Mouse (Mus musculus): ENCODE results near the gene Nfic. TPM values are rescaled to one million over a fixed set of nuclear protein-coding genes. Genes with fewer than 3 reads are reported as not detected.
A peak's percentile ranks its signal among the peaks of the same experiment; 100 is the strongest.
"Not testable (repeated sequence)": the region's sequence is repeated elsewhere in the genome, so short reads cannot be mapped to it uniquely, and the experiment has no call there.

The Nfic gene
- polyA plus RNA-seq, 1 experiment, result 26.7 TPM

- WGBS, result 63% methylated on average over 6 of the region's 6 CpGs
- no peaks in the 10 kb centered on the region for H3K4me1 ChIP-seq (replicated peaks; ENCODE audit: control insufficient read depth, insufficient read depth, low read length)
- DNase-seq, result no peak
- no peak overlapping the region for H3K27ac ChIP-seq (ENCODE audit: control insufficient read depth, insufficient read depth, low read length)
- H3K27me3 ChIP-seq (ENCODE audit: control insufficient read depth, insufficient read depth, low read length), result peaks cover 11% of the 10 kb centered on the region; the same call in 1 of the 2 replicates
- no peak overlapping the region for H3K4me3 ChIP-seq (ENCODE audit: control insufficient read depth, insufficient read depth, low read length)
- TF ChIP-seq CTCF (IDR thresholded peaks at IDR 0.05; ENCODE audit: borderline replicate concordance, control insufficient read depth, extremely low read depth, insufficient read depth, low read length, poor library complexity), result no peak
- no peak for TF ChIP-seq POLR2A (IDR thresholded peaks at IDR 0.05; ENCODE audit: control insufficient read depth, extremely low read depth, insufficient read depth, low read length, poor library complexity)
- H3K36me3 ChIP-seq (ENCODE audit: control insufficient read depth, insufficient read depth, low read length), result no peaks in the 10 kb centered on the region
These were observed 4.1 kb downstream of the Nfic start for GRCm38 (mm10) chr10:81451365-81451745.

GRCm38 (mm10) chr10:81450641-81451364 is 4.6 kb downstream of the Nfic start:
- no peak for TF ChIP-seq POLR2A (IDR thresholded peaks at IDR 0.05; ENCODE audit: control insufficient read depth, extremely low read depth, insufficient read depth, low read length, poor library complexity)
- no peak for TF ChIP-seq CTCF (IDR thresholded peaks at IDR 0.05; ENCODE audit: borderline replicate concordance, control insufficient read depth, extremely low read depth, insufficient read depth, low read length, poor library complexity)
- WGBS, result 62% methylated on average over 9 of the region's 9 CpGs
- Histone ChIP-seq H3K27me3 (ENCODE audit: control insufficient read depth, insufficient read depth, low read length) (peaks cover 11% of the 10 kb centered on the region; the same call in 1 of the 2 replicates), H3K27ac (ENCODE audit: control insufficient read depth, insufficient read depth, low read length) (no peak overlapping the region), H3K4me1 (replicated peaks; ENCODE audit: control insufficient read depth, insufficient read depth, low read length) (no peaks in the 10 kb centered on the region), H3K4me3 (ENCODE audit: control insufficient read depth, insufficient read depth, low read length) (no peak overlapping the region), H3K36me3 (ENCODE audit: control insufficient read depth, insufficient read depth, low read length) (no peaks in the 10 kb centered on the region)
- DNase-seq, result no peak

- Histone ChIP-seq H3K36me3 (ENCODE audit: control insufficient read depth, insufficient read depth, low read length) (no peaks in the 10 kb centered on the region), H3K4me1 (replicated peaks; ENCODE audit: control insufficient read depth, insufficient read depth, low read length) (no peaks in the 10 kb centered on the region), H3K4me3 (ENCODE audit: control insufficient read depth, insufficient read depth, low read length) (no peak overlapping the region), H3K27me3 (ENCODE audit: control insufficient read depth, insufficient read depth, low read length) (peaks cover 11% of the 10 kb centered on the region; the same call in 1 of the 2 replicates), H3K27ac (ENCODE audit: control insufficient read depth, insufficient read depth, low read length) (no peak overlapping the region)
- peak; percentile 91 for TF ChIP-seq CTCF (IDR thresholded peaks at IDR 0.05; ENCODE audit: borderline replicate concordance, control insufficient read depth, extremely low read depth, insufficient read depth, low read length, poor library complexity)
- no peak for TF ChIP-seq POLR2A (IDR thresholded peaks at IDR 0.05; ENCODE audit: control insufficient read depth, extremely low read depth, insufficient read depth, low read length, poor library complexity)
- peak; percentile 78 for DNase-seq
- 1% methylated on average over 7 of the region's 7 CpGs for WGBS
These were observed 5.3 kb downstream of the Nfic start for GRCm38 (mm10) chr10:81450140-81450539.

- H3K27ac ChIP-seq (ENCODE audit: control insufficient read depth, insufficient read depth, low read length); H3K36me3 ChIP-seq (ENCODE audit: control insufficient read depth, insufficient read depth, low read length); H3K27me3 ChIP-seq (ENCODE audit: control insufficient read depth, insufficient read depth, low read length); H3K4me3 ChIP-seq (ENCODE audit: control insufficient read depth, insufficient read depth, low read length); H3K4me1 ChIP-seq (replicated peaks; ENCODE audit: control insufficient read depth, insufficient read depth, low read length); DNase-seq: not testable (repeated sequence)
- WGBS, result 24% methylated on average over 2 of the region's 2 CpGs
These were observed 9.9 kb downstream of the Nfic start for GRCm38 (mm10) chr10:81445516-81445915.

DNA sequence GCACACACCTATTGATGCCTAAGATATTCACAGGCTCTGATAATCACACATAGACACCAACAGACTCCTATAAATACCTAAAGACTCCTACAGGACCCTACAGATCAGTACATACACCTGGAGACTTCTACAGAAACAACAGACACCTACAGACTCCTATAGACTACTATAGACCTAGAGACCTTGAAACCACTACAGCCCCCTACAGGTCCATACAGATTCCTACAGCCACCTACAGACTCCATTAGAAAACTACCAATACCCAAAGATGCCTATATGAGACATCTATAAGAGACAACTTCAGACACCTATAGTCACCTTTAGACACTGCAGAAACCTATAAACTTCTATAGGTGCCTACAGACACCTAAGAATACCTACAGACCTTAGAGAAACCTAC is 14.4 kb downstream of the Nfic start:
- Histone ChIP-seq H3K36me3 (ENCODE audit: control insufficient read depth, insufficient read depth, low read length) (no peaks in the 10 kb centered on the region), H3K27ac (ENCODE audit: control insufficient read depth, insufficient read depth, low read length) (no peak overlapping the region), H3K4me1 (replicated peaks; ENCODE audit: control insufficient read depth, insufficient read depth, low read length) (no peaks in the 10 kb centered on the region), H3K27me3 (ENCODE audit: control insufficient read depth, insufficient read depth, low read length) (no peaks in the 10 kb centered on the region), H3K4me3 (ENCODE audit: control insufficient read depth, insufficient read depth, low read length) (no peak overlapping the region)
- DNase-seq, result no peak
- TF ChIP-seq POLR2A (IDR thresholded peaks at IDR 0.05; ENCODE audit: control insufficient read depth, extremely low read depth, insufficient read depth, low read length, poor library complexity) (no peak), CTCF (IDR thresholded peaks at IDR 0.05; ENCODE audit: borderline replicate concordance, control insufficient read depth, extremely low read depth, insufficient read depth, low read length, poor library complexity) (no peak)

- 95% methylated on average over 3 of the region's 3 CpGs for WGBS
These were observed 20.0 kb downstream of the Nfic start for GRCm38 (mm10) chr10:81435436-81435835.

More at GRCm38 (mm10) chr10:81435436-81435835, 20.0 kb downstream of the Nfic start:
- H3K27ac ChIP-seq (ENCODE audit: control insufficient read depth, insufficient read depth, low read length), result no peak overlapping the region
- H3K4me1 ChIP-seq (replicated peaks; ENCODE audit: control insufficient read depth, insufficient read depth, low read length), result peaks cover 39% of the 10 kb centered on the region
- TF ChIP-seq CTCF (IDR thresholded peaks at IDR 0.05; ENCODE audit: borderline replicate concordance, control insufficient read depth, extremely low read depth, insufficient read depth, low read length, poor library complexity), result no peak
- no peak for TF ChIP-seq POLR2A (IDR thresholded peaks at IDR 0.05; ENCODE audit: control insufficient read depth, extremely low read depth, insufficient read depth, low read length, poor library complexity)
- H3K27me3 ChIP-seq (ENCODE audit: control insufficient read depth, insufficient read depth, low read length), result no peaks in the 10 kb centered on the region
- H3K36me3 ChIP-seq (ENCODE audit: control insufficient read depth, insufficient read depth, low read length), result no peaks in the 10 kb centered on the region
- no peak overlapping the region for H3K4me3 ChIP-seq (ENCODE audit: control insufficient read depth, insufficient read depth, low read length)
- DNase-seq, result no peak

Data from thymus, adult 2 months (tissue).